Mouse (Mus musculus): Measurements from ENCODE around the gene Stpg4.

DNA sequence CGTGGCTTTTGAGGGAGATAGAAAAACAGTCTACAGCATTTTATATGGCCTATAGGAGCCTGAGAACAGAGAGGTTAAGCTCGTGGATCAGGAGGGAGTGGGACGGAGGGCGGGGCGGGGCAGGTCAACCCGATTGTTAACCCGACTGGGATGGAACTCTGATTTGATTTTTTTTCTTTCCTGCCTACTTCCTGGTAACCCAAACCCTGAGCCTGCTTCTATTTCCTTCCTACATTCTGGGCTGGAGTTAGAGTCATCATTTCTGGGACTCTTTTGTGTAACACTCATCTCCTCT, 46.9 kb upstream of the Stpg4 start:
- TF ChIP-seq CTCF (IDR thresholded peaks at IDR 0.05; ENCODE audit: extremely low read depth, insufficient read length, insufficient replicate concordance, low read depth, low read length), result no peak
- TF ChIP-seq POLR2A (IDR thresholded peaks at IDR 0.05; ENCODE audit: low read depth, low read length), result no peak
